Mouse (Mus musculus) urinary bladder, postnatal 4 days (tissue): ENCODE data around the gene Ttc29.
A peak's percentile ranks its signal among the peaks of the same experiment; 100 is the strongest.

Source experiments
- DNase-seq, 2 experiments: peaks; one replicate each; pipeline ENCODE4 v3.0.0; 2021 to 2022; ENCODE audit warnings: low spot score in 2 of 2

Ttc29 gene

GRCm38 (mm10) chr8:78278598-78278997 lies 65.5 kb downstream of the Ttc29 start:
- DNase-seq, result no peak

DNA sequence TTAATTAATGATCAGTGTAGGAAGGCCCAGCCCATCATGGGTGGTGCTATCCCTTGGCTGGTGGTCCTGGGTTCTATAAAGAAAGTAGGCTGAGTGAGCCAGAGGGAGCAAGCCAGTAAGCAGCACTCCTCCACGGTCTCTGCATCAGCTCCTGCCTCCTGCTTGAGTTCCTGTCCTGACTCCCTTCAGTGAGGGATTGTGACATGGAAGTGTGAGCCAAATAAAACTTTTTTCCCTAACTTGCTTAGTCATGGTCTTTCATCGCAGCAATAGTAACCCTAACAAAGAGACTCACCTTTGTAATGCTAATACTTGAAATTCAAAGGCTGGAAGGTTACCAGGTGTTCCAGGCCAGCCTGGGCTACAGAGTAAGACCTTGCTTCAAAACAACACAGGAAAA lies 71.7 kb downstream of the Ttc29 start:
- no peak for DNase-seq

- no peak for DNase-seq
These were observed 72.3 kb downstream of the Ttc29 start for GRCm38 (mm10) chr8:78285366-78285765.

DNA sequence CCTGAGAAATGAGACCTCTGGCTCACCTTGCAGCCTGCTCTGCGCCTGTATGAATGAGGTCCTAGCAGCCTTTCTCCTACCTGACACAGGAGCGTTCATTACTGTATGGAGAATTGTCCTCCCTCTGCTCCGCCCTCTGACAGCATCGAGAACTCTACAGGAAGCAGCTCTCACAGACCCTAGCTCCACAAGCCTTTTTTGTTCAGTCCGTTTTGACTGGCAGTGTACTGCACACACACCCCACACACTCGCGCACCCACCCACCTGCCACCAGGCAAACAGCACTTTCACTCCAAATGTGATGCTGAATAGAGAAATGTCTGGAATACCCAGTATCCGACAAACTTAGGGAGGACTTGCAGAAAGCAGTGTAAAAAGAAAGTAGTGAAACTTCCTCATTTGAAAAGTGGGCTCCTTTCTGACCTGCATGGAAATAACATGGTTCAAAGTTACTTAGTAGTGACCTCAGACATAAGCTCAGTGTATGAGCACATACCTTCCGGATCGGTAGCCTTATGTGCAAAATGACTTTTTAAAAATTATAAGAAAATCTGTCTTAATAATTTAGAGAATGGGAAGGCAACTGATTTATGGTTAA lies 76.4 kb downstream of the Ttc29 start:
- no peak for DNase-seq

DNA sequence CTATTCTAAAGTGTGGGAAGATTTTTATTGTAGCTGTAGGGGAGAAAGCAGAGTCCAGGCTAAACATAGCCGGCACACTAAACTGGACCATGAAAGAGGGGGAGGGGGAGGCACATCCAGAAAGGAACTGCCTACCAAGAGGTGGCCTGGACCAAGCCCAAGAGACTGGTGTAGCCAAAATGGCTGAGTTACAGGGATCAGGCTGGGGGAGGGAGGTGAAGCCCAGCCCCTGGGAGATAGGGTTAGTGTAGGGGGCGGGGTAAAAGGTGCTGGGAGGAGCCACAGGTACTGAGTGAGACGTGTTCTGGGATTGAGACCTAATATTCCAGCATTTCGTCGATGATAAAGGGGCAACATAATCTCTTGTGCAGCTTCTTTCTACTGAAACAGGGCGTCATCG lies 77.2 kb downstream of the Ttc29 start:
- no peak for DNase-seq

- no peak for DNase-seq
These were observed 82.4 kb downstream of the Ttc29 start for GRCm38 (mm10) chr8:78295494-78295893.

DNA sequence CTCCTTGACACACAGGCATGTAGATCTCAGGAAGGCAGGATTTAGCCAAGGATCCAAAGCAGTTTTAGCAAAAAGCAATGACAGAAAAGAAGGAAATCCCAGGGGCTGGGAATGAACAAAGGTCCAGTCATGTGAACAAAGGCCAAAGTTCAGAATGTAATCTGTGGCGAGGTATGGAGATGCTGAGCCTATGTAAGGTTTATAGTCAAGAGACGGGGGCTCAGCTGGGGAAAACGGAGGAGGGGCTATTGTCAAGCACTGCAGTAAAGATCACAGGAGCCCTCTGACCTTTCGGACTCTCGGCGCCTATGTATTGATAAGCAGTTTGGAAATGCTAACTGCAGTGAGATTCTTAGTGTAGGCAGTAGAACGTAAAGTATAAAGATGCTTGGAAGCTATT lies 90.5 kb downstream of the Ttc29 start:
- DNase-seq, result no peak

DNA sequence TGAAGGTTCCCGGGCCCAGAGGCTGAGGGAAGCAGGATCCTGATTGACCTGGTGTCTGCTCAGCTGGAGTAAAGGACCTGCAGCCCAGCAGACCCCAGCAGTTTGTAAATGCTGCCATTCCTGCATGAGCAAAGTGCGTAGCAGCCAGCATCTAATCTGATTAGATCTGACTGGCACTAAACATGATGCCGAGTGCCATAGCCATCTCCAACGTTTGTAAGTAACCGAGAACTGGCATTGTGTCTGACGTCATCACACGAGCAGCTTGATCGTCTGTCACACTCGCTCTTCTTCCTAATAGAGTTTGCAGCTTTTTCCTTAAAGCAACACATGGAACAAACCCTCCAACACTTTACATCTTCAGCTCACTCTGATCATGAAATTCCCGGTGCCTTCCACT lies 93.5 kb downstream of the Ttc29 start:
- DNase-seq, result no peak

DNA sequence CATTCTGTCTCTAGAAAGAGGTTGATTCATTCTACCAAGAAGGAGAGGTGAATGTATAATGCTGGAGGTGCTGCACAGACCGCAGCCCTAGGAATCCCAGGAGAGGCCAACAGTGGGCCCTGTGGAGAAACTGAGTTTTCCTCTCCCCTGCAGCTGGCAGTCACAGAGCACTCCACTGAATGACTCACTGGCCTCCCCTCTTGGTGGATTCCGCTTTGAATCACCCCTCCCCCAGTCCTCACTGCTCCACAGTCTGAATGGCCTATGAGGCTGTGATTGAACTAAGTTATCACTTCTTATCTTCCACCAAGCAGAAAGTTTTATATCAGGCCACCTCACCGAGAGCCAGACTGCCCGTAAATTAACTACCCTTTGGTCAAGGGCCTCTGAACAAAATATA lies 94.0 kb downstream of the Ttc29 start:
- DNase-seq, result peak in 1 of 2 experiments; percentile 42

DNA sequence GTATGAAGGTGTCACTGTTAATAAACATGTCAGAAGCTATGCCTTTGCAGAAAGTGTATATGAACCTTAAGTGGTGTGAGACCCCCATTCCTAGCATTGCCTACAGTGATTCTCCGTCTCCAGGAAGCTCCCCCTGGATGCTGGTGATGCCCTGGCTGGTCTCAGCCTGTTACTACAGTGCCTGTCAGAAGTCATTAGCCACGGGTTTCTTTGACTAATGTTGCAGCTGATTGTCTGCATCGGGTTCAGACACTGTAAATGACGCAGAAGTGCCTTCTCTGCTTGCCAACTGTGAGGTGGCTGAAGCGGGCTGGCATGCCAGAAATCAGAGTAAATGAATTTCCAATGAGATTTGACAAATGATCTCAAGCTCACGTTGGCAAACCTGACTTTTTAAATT lies 96.4 kb downstream of the Ttc29 start:
- peak in 1 of 2 experiments; percentile 25 for DNase-seq

GRCm38 (mm10) chr8:78315576-78315975 lies 102.5 kb downstream of the Ttc29 start:
- DNase-seq, result peak in 1 of 2 experiments; percentile 40

DNA sequence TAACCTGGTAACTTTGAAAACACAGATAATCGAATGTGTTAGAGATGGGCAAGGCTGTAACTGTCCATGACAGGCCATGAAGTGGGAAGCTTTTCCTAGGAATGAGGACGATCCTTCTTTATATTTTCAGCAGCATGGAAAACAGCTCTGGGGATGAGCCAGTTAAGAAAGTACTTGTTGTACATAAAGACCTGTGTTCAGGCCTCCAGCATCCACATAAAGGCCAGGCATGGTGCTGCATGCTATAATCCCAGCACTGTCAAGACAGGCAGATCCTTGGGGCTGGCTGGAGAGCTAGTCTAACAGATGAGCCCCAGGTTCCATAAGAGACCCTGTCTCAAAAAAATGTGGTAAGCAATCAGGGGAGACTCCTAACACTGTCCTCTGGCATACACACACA lies 104.6 kb downstream of the Ttc29 start:
- DNase-seq, result peak in 1 of 2 experiments; percentile 16

DNA sequence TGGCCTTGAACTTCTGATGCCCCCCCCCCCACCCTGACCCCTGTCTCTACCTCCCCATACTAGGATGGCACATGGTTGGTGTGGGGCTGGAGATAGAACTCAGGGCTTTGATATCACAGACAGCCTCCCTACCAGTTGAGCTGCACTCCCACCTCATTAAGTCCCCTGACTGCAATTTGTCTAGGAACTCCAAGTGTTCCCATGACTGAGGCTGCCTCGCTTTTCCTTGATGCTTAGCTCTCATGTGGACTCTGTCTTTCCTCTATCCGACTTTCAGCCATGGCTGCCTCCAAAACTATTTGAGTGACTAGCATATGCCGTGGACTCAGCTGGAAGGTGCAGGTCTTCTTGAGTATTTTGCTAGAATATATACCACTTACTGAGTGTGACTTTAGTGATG lies 110.3 kb downstream of the Ttc29 start:
- DNase-seq, result peak in 1 of 2 experiments; percentile 44

GRCm38 (mm10) chr8:78340689-78341529 lies 127.8 kb downstream of the Ttc29 start:
- DNase-seq, result no peak

- DNase-seq, result no peak
These were observed 129.1 kb downstream of the Ttc29 start for GRCm38 (mm10) chr8:78342151-78342550.

DNA sequence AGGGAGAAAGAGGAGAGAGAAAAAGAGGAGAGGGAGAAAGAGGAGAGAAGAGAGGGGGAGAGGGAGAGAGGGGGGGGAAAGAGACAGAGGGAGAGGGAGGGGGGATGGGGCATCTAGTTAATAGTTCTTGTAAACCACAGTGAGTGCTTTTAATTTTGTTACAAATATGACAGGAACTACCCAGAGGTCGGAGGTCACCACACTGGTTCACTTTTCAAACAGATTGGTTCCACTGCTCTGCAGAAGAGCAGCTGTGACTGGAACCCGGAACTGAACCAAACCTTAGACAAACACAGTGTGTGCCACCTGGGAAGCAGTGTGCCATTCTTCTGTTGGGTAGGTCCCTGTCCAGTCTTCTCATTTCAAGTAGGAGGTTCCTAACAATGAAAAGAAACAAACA lies 130.9 kb downstream of the Ttc29 start:
- DNase-seq, result no peak

- peak in 1 of 2 experiments; percentile 42 for DNase-seq
These were observed 132.6 kb downstream of the Ttc29 start for GRCm38 (mm10) chr8:78345705-78346104.

GRCm38 (mm10) chr8:78346131-78346621 lies 133.1 kb downstream of the Ttc29 start:
- peak in 1 of 2 experiments; percentile 45 for DNase-seq

GRCm38 (mm10) chr8:78353902-78354301 lies 140.8 kb downstream of the Ttc29 start:
- peak in 1 of 2 experiments; percentile 25 for DNase-seq

DNA sequence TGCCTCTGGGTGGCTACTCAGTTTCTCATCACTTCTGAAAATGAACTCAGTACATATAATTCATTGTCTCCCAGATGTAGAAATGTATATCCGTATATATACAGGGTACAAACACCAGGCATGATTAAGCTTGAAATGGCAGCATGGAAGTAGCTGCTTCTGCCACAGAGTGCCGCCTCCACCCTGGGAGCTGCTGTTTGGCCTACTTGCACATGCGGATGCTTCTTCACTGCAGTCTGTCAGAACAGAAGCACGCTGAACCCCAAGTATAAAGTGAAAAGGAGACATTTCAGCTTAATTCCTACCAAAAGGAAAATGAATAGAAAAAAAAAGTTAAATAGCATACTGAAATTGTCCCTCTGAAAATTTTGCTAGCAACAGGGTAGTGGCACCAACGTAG lies 141.7 kb downstream of the Ttc29 start:
- no peak for DNase-seq

DNA sequence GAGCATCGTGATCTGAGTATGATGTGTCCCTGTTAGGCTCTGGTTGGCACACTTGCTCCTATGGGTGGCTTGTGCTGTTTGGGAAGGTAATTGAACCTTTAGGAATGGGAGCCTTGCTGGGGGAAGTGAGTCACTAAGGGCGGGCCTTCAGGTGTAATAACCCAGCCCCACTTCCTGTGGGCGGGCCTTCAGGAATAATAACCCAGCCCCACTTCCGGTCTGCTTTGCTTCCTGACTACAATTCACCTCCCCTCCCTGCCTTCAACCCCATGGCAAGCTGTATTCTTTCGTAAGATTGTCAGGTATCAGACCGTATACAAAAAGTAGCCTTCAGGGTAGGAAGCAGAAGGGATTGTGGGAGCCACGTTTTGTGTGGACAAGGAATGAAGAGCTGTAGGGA lies 177.7 kb downstream of the Ttc29 start:
- no peak for DNase-seq

GRCm38 (mm10) chr8:78419272-78419671 lies 206.2 kb downstream of the Ttc29 start:
- no peak for DNase-seq

DNA sequence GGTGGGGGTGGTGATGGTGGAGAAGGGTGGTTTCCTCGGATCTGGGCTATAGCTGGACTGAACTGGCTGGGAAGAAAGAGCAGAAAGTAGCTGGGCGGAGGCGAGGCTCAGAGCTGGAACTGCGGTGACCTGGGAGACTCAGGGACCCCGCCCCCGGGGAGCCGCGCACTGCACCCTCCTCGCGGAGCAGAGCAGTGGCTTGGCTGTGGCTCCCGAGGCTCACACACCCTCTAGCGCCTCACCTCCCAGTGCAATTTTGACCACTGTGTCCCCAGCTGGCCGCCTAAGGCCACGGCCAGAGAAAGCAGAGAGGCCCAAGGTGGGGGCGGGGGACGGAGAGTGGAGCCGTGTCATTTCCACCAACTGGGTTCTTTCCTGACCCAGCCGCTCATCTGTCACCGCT lies 207.0 kb downstream of the Ttc29 start:
- no peak for DNase-seq
